Mouse (Mus musculus): ENCODE measurements around the gene Cyp2w1.

DNA sequence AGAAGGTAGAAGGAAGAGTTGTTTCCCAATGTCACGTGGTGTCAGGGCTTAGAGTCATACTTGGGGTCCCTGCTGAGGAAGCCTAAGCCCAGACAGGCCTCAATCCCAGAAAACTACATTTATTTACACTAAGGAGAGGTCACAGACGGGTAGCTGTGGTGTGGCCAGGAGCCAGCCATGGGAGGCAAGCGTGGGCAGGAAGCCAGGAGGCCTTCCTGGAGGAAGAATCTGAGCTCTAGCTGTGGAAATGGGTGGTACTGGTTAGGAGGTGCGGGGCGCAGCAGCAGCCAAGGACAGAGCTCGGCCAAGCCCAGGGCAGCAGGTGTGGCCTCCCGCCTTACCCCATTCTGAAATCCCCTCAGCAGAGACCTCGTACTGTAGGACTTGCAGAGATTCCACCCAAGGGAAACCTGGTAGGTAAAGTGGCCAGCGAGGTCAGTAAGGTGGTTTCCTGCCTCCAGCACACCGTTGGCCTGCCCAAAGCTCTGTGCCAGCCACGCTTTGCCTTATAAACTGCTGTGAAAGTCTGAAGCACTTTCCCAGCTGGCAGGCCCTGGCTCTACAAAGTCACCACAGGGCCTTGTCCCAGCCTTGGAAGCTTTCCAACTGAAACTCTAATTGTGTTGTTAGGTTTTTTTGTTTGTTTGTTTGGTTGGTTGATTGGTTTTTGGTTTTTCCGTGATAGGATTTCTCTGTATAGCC lies 37.3 kb upstream of the Cyp2w1 start:
- TF ChIP-seq CTCF (IDR thresholded peaks at IDR 0.05; ENCODE audit: low read depth, low read length) (no peak), POLR2A (IDR thresholded peaks at IDR 0.05; ENCODE audit: extremely low read depth, insufficient read depth, low read length) (no peak)

Measured in liver, adult 2 months (tissue).